Mouse (Mus musculus) forebrain, embryonic 11.5 days (tissue): ENCODE data around the gene Ikzf1. TPM values are rescaled to one million over a fixed set of nuclear protein-coding genes. Genes with fewer than 3 reads are reported as not detected.

Source experiments
- ATAC-seq: fragments of 200-750 bp; cut with Nextera tagmentation; replicated peaks from 2 replicates; pipeline ENCODE4 v1.8.0; 2017; ENCODE audit warnings: moderate TSS enrichment; ENCODE audit not compliant: low FRiP score
- DNase-seq: peaks from one replicate; pipeline ENCODE4 v3.0.0-alpha.2; 2017; ENCODE audit warnings: low spot score
- H3K27ac ChIP-seq: fragments of 300-500 bp; sonication (generic); 2 replicates; pipeline ENCODE4 v1.5.1; 2014; ENCODE audit warnings: low read depth, low read length
- H3K27me3 ChIP-seq: fragments of 300-500 bp; sonication (generic); 2 replicates; pipeline ENCODE4 v1.6.1; 2014; ENCODE audit warnings: mild to moderate bottlenecking, low read length, mixed read lengths; ENCODE audit not compliant: control insufficient read depth, insufficient read depth
- H3K36me3 ChIP-seq: fragments of 300-500 bp; sonication (generic); 2 replicates; pipeline ENCODE4 v1.6.1; 2014; ENCODE audit warnings: mild to moderate bottlenecking, low read length, moderate library complexity, mixed read lengths; ENCODE audit not compliant: control insufficient read depth, insufficient read depth
- H3K4me1 ChIP-seq: fragments of 300-500 bp; sonication (generic); replicated peaks from 2 replicates; pipeline ENCODE4 v1.6.1; 2014; ENCODE audit warnings: low read length, mixed read lengths; ENCODE audit not compliant: control insufficient read depth, insufficient read depth
- H3K4me2 ChIP-seq: fragments of 300-500 bp; sonication (generic); 2 replicates; pipeline ENCODE4 v1.6.1; 2014; ENCODE audit warnings: low read depth, mild to moderate bottlenecking, low read length, moderate library complexity, mixed read lengths; ENCODE audit not compliant: severe bottlenecking
- H3K4me3 ChIP-seq: fragments of 300-500 bp; sonication (generic); 2 replicates; pipeline ENCODE4 v1.5.1; 2014; ENCODE audit warnings: low read depth, low read length
- H3K9ac ChIP-seq: fragments of 300-500 bp; sonication (generic); 2 replicates; pipeline ENCODE4 v1.6.1; 2014; ENCODE audit warnings: low read length
- H3K9me3 ChIP-seq: fragments of 300-500 bp; sonication (generic); 2 replicates; pipeline ENCODE4 v1.6.1; 2016; ENCODE audit warnings: low read length, mixed read lengths; ENCODE audit not compliant: control insufficient read depth
- WGBS: fragments of 180-500 bp; shearing (Covaris S2); extraction: QIAGEN DNeasy Blood & Tissue Kit; methylation state at CpG from one replicate; pipeline ENCODE4 v1.1.7; 2014; 5-methylcytosine and 5-hydroxymethylcytosine counted together
- polyA plus RNA-seq: library from polyadenylated mRNA; unstranded; fragments of >200 nt; fragmentation: Nextera tagmentation; extraction: Ambion mirVana; gene quantifications from 2 replicates; pipeline ENCODE4 v1.2.1, GENCODE M21; 2014

The Ikzf1 gene
- polyA plus RNA-seq, 1 experiment from 2014 or later, result 3.4 TPM

GRCm38 (mm10) chr11:11708154-11708719 is 23.4 kb downstream of the Ikzf1 start:
- WGBS, result 94% methylated on average over 9 of the region's 9 CpGs
- no peak overlapping the region for H3K9ac ChIP-seq
- DNase-seq (peak; percentile 30), ATAC-seq (no peak)
- H3K4me2 ChIP-seq, result no peak overlapping the region
- no peak overlapping the region for H3K4me3 ChIP-seq
- no peak overlapping the region for H3K27ac ChIP-seq
- no peaks in the 10 kb centered on the region for H3K36me3 ChIP-seq
- H3K9me3 ChIP-seq, result no peaks in the 10 kb centered on the region
- H3K4me1 ChIP-seq, result no peaks in the 10 kb centered on the region
- H3K27me3 ChIP-seq, result no peaks in the 10 kb centered on the region

GRCm38 (mm10) chr11:11709311-11709710 is 24.5 kb downstream of the Ikzf1 start:
- Histone ChIP-seq H3K27me3 (no peaks in the 10 kb centered on the region), H3K9ac (no peak overlapping the region), H3K36me3 (no peaks in the 10 kb centered on the region), H3K27ac (no peak overlapping the region), H3K4me2 (no peak overlapping the region), H3K4me3 (no peak overlapping the region), H3K9me3 (no peaks in the 10 kb centered on the region), H3K4me1 (no peaks in the 10 kb centered on the region)
- ATAC-seq (no peak), DNase-seq (peak; percentile 28)
- 89% methylated on average over 6 of the region's 6 CpGs for WGBS

GRCm38 (mm10) chr11:11710718-11711117 is 25.9 kb downstream of the Ikzf1 start:
- no peak overlapping the region for H3K27ac ChIP-seq
- H3K36me3 ChIP-seq, result no peaks in the 10 kb centered on the region
- no peak overlapping the region for H3K9ac ChIP-seq
- no peaks in the 10 kb centered on the region for H3K9me3 ChIP-seq
- H3K4me2 ChIP-seq, result no peak overlapping the region
- DNase-seq, result peak; percentile 22
- no peaks in the 10 kb centered on the region for H3K27me3 ChIP-seq
- ATAC-seq, result no peak
- no peak overlapping the region for H3K4me3 ChIP-seq
- no peaks in the 10 kb centered on the region for H3K4me1 ChIP-seq

- 78% methylated on average over 7 of the region's 7 CpGs for WGBS
- Histone ChIP-seq H3K4me2 (no peak overlapping the region), H3K9me3 (no peaks in the 10 kb centered on the region), H3K27me3 (no peaks in the 10 kb centered on the region), H3K4me1 (no peaks in the 10 kb centered on the region), H3K9ac (no peak overlapping the region), H3K36me3 (no peaks in the 10 kb centered on the region), H3K4me3 (no peak overlapping the region), H3K27ac (no peak overlapping the region)
- DNase-seq (peak; percentile 44), ATAC-seq (no peak)
Observed at GRCm38 (mm10) chr11:11711748-11712147, 26.9 kb downstream of the Ikzf1 start.

GRCm38 (mm10) chr11:11714676-11715075 is 29.9 kb downstream of the Ikzf1 start:
- H3K27ac ChIP-seq, result no peak overlapping the region
- H3K9me3 ChIP-seq, result no peaks in the 10 kb centered on the region
- no peak overlapping the region for H3K4me2 ChIP-seq
- H3K27me3 ChIP-seq, result no peaks in the 10 kb centered on the region
- H3K4me3 ChIP-seq, result no peak overlapping the region
- no peaks in the 10 kb centered on the region for H3K4me1 ChIP-seq
- 88% methylated on average over 2 of the region's 2 CpGs for WGBS
- no peaks in the 10 kb centered on the region for H3K36me3 ChIP-seq
- DNase-seq (peak; percentile 13), ATAC-seq (no peak)
- no peak overlapping the region for H3K9ac ChIP-seq

GRCm38 (mm10) chr11:11715963-11716691 is 31.3 kb downstream of the Ikzf1 start:
- WGBS, result 89% methylated on average over 7 of the region's 7 CpGs
- Histone ChIP-seq H3K4me1 (no peaks in the 10 kb centered on the region), H3K9ac (no peak overlapping the region), H3K9me3 (no peaks in the 10 kb centered on the region), H3K27me3 (no peaks in the 10 kb centered on the region), H3K4me3 (no peak overlapping the region), H3K4me2 (no peak overlapping the region), H3K36me3 (no peaks in the 10 kb centered on the region), H3K27ac (no peak overlapping the region)
- DNase-seq (no peak), ATAC-seq (no peak)

GRCm38 (mm10) chr11:11716692-11717037 is 31.9 kb downstream of the Ikzf1 start:
- WGBS, result 79% methylated on average over 2 of the region's 2 CpGs
- no peak overlapping the region for H3K9ac ChIP-seq

GRCm38 (mm10) chr11:11717606-11718167 is 32.9 kb downstream of the Ikzf1 start:
- H3K27ac ChIP-seq, result no peak overlapping the region
- H3K4me2 ChIP-seq, result no peak overlapping the region
- ATAC-seq (no peak), DNase-seq (no peak)
- H3K9ac ChIP-seq, result no peak overlapping the region
- H3K27me3 ChIP-seq, result no peaks in the 10 kb centered on the region
- H3K4me3 ChIP-seq, result no peak overlapping the region
- no peaks in the 10 kb centered on the region for H3K36me3 ChIP-seq
- WGBS, result 84% methylated on average over 4 of the region's 4 CpGs
- no peaks in the 10 kb centered on the region for H3K9me3 ChIP-seq
- no peaks in the 10 kb centered on the region for H3K4me1 ChIP-seq

More at GRCm38 (mm10) chr11:11716692-11717037, 31.9 kb downstream of the Ikzf1 start:
- Histone ChIP-seq H3K4me2 (no peak overlapping the region), H3K4me3 (no peak overlapping the region), H3K27ac (no peak overlapping the region), H3K36me3 (no peaks in the 10 kb centered on the region), H3K27me3 (no peaks in the 10 kb centered on the region), H3K9me3 (no peaks in the 10 kb centered on the region), H3K4me1 (no peaks in the 10 kb centered on the region)
- no peak for ATAC-seq
- DNase-seq, result peak; percentile 22

- Histone ChIP-seq H3K36me3 (no peaks in the 10 kb centered on the region), H3K27ac (no peak overlapping the region), H3K4me1 (no peaks in the 10 kb centered on the region), H3K9ac (no peak overlapping the region), H3K4me2 (no peak overlapping the region), H3K27me3 (no peaks in the 10 kb centered on the region), H3K4me3 (no peak overlapping the region), H3K9me3 (no peaks in the 10 kb centered on the region)
- ATAC-seq (no peak), DNase-seq (no peak)
- 75% methylated on average over 5 of the region's 5 CpGs for WGBS
Observed at GRCm38 (mm10) chr11:11719748-11720147, 34.9 kb downstream of the Ikzf1 start.
